Comparison of ENCODE assay signal across 31 mouse cellular contexts in genomic region chr13:107798144-107798543, GRCm38 (mm10).
DNase-seq lines count a peak whose midpoint lies in the region; ATAC-seq lines count a peak whose summit lies in the region.
"Had no signal": no experiment of that assay in that cellular context is flagged by ENCODE, and none has a peak within 500 bp of the region (broad histone marks: within the 10 kb centered on the region; RNA-seq: fewer than 3 reads in every experiment).

No protein-coding gene starts in this region.

- no peak overlapping the region for H3K27ac ChIP-seq in forebrain, embryonic 14.5 days (ENCODE audit: low read depth, low read length)
- H3K27ac ChIP-seq in forebrain, embryonic 16.5 days (ENCODE audit: low read length): no peak overlapping the region
- no peak overlapping the region for H3K27ac ChIP-seq in midbrain, embryonic 16.5 days (ENCODE audit: low read length)
- no peak overlapping the region for H3K27ac ChIP-seq in midbrain, embryonic 11.5 days (ENCODE audit: low read depth, low read length)
- H3K27ac ChIP-seq: embryonic facial prominence, embryonic 12.5 days; hindbrain, embryonic 15.5 days; kidney, postnatal 0 days; limb, embryonic 13.5 days; liver, embryonic 13.5 days; midbrain, embryonic 13.5 days had no signal

- no peaks in the 10 kb centered on the region for H3K9me3 ChIP-seq in forebrain, embryonic 14.5 days (replicated peaks; ENCODE audit: control insufficient read depth, low read length)
- H3K9me3 ChIP-seq in forebrain, embryonic 16.5 days (ENCODE audit: control insufficient read depth, low read length): no peaks in the 10 kb centered on the region
- H3K9me3 ChIP-seq in midbrain, embryonic 16.5 days (replicated peaks; ENCODE audit: control insufficient read depth, low read length, poor library complexity, severe bottlenecking): no peaks in the 10 kb centered on the region
- H3K9me3 ChIP-seq in midbrain, embryonic 11.5 days (ENCODE audit: control insufficient read depth, low read length): no peaks in the 10 kb centered on the region
- H3K9me3 ChIP-seq: embryonic facial prominence, embryonic 12.5 days; hindbrain, embryonic 15.5 days; limb, embryonic 13.5 days; liver, embryonic 13.5 days; megakaryocyte, embryonic 14.5 days; midbrain, embryonic 13.5 days had no signal

- WGBS in forebrain, embryonic 14.5 days: 52% methylated on average over 7 of the region's 7 CpGs
- WGBS in forebrain, embryonic 16.5 days: 59% methylated on average over 7 of the region's 7 CpGs
- WGBS in midbrain, embryonic 16.5 days: 60% methylated on average over 7 of the region's 7 CpGs
- 71% methylated on average over 7 of the region's 7 CpGs for WGBS in midbrain, embryonic 11.5 days

- H3K36me3 ChIP-seq in forebrain, embryonic 14.5 days (ENCODE audit: control insufficient read depth, insufficient read depth, low read length): no peaks in the 10 kb centered on the region
- no peaks in the 10 kb centered on the region for H3K36me3 ChIP-seq in forebrain, embryonic 16.5 days (ENCODE audit: control insufficient read depth, insufficient read depth)
- no peaks in the 10 kb centered on the region for H3K36me3 ChIP-seq in midbrain, embryonic 16.5 days (ENCODE audit: control insufficient read depth, insufficient read depth, low read length)
- no peaks in the 10 kb centered on the region for H3K36me3 ChIP-seq in midbrain, embryonic 11.5 days (ENCODE audit: control insufficient read depth, insufficient read depth, low read length)
- H3K36me3 ChIP-seq: embryonic facial prominence, embryonic 12.5 days; hindbrain, embryonic 15.5 days; limb, embryonic 13.5 days; liver, embryonic 13.5 days; midbrain, embryonic 13.5 days had no signal

- DNase-seq in forebrain, embryonic 14.5 days (ENCODE audit: low spot score): no peak
- no peak for DNase-seq in midbrain, embryonic 11.5 days (ENCODE audit: low spot score, missing footprints)
- peak; percentile 10 for DNase-seq in adipocyte (ENCODE audit: low spot score)
- DNase-seq in induced T-regulatory cell, adult 2 months (ENCODE audit: low read depth): peak; percentile 28
- no peak for DNase-seq in spleen, postnatal 36 days (ENCODE audit: low spot score in 2 of 2)
- DNase-seq in right cerebral cortex, postnatal 36 days (ENCODE audit: low spot score in 2 of 2): no peak
- DNase-seq: adrenal gland, adult 8-10 months; cerebellum, adult 9-10 months; cerebellum, postnatal 36 days; gastrocnemius, postnatal 14 days; heart, adult 18-20 months; heart, postnatal 36 days; kidney, adult 8-10 months; kidney, postnatal 4 days; layer of hippocampus, adult 9-11 months; liver, embryonic 13.5 days; lung, adult 18-20 months; lung, postnatal 4 days; right cerebral cortex, adult 18-20 months; right cerebral cortex, postnatal 4 days had no signal

- H3K27me3 ChIP-seq in forebrain, embryonic 14.5 days (replicated peaks; ENCODE audit: control insufficient read depth, insufficient read depth, low read length): no peaks in the 10 kb centered on the region
- H3K27me3 ChIP-seq in forebrain, embryonic 16.5 days (replicated peaks; ENCODE audit: control insufficient read depth, insufficient read depth, low read length): no peaks in the 10 kb centered on the region
- no peaks in the 10 kb centered on the region for H3K27me3 ChIP-seq in midbrain, embryonic 16.5 days (ENCODE audit: control insufficient read depth, insufficient read depth, low read depth, low read length)
- H3K27me3 ChIP-seq in midbrain, embryonic 11.5 days (ENCODE audit: control insufficient read depth, insufficient read depth, low read length): no peaks in the 10 kb centered on the region
- H3K27me3 ChIP-seq: embryonic facial prominence, embryonic 12.5 days; hindbrain, embryonic 15.5 days; liver, embryonic 13.5 days; megakaryocyte, embryonic 14.5 days; midbrain, embryonic 13.5 days had no signal

- peak overlapping the region; percentile 17; the same call in 1 of the 2 replicates for H3K9ac ChIP-seq in forebrain, embryonic 14.5 days (ENCODE audit: low read length)
- H3K9ac ChIP-seq in forebrain, embryonic 16.5 days (replicated peaks; ENCODE audit: low read depth, low read length): no peak overlapping the region
- H3K9ac ChIP-seq in midbrain, embryonic 16.5 days (ENCODE audit: low read depth, low read length): no peak overlapping the region
- H3K9ac ChIP-seq in midbrain, embryonic 11.5 days (ENCODE audit: low read length): no peak overlapping the region
- H3K9ac ChIP-seq: embryonic facial prominence, embryonic 12.5 days; hindbrain, embryonic 15.5 days; limb, embryonic 13.5 days; liver, embryonic 13.5 days; midbrain, embryonic 13.5 days had no signal

- peaks cover 30% of the 10 kb centered on the region for H3K4me1 ChIP-seq in forebrain, embryonic 14.5 days (ENCODE audit: control insufficient read depth, insufficient read depth, low read length)
- H3K4me1 ChIP-seq in forebrain, embryonic 16.5 days (replicated peaks; ENCODE audit: control insufficient read depth, insufficient read depth, low read length): peaks cover 31% of the 10 kb centered on the region
- peaks cover 27% of the 10 kb centered on the region for H3K4me1 ChIP-seq in midbrain, embryonic 16.5 days (ENCODE audit: control insufficient read depth, insufficient read depth, low read length)
- peaks cover 20% of the 10 kb centered on the region for H3K4me1 ChIP-seq in midbrain, embryonic 11.5 days (ENCODE audit: control insufficient read depth, insufficient read depth, low read length)

- no peak for ATAC-seq in forebrain, embryonic 14.5 days
- ATAC-seq in forebrain, embryonic 16.5 days: no peak
- 0 out of 2 replicates have a peak, but pooled peaks have one; percentile 66 for ATAC-seq in midbrain, embryonic 16.5 days
- ATAC-seq in midbrain, embryonic 11.5 days (ENCODE audit: low FRiP score): no peak
- ATAC-seq: intestine, embryonic 16.5 days; lung, postnatal 0 days; midbrain, embryonic 13.5 days had no signal

- no peak overlapping the region for H3K4me3 ChIP-seq in forebrain, embryonic 14.5 days (ENCODE audit: low read depth, low read length)
- no peak overlapping the region for H3K4me3 ChIP-seq in forebrain, embryonic 16.5 days (replicated peaks; ENCODE audit: low read length)
- no peak overlapping the region for H3K4me3 ChIP-seq in midbrain, embryonic 16.5 days (ENCODE audit: low read depth, low read length)
- H3K4me3 ChIP-seq in midbrain, embryonic 11.5 days (ENCODE audit: low read depth, low read length): no peak overlapping the region
- H3K4me3 ChIP-seq: embryonic facial prominence, embryonic 12.5 days; hindbrain, embryonic 15.5 days; limb, embryonic 13.5 days; liver, embryonic 13.5 days; megakaryocyte, embryonic 14.5 days; midbrain, embryonic 13.5 days had no signal

- no peak overlapping the region for H3K4me2 ChIP-seq in forebrain, embryonic 14.5 days (ENCODE audit: low read length)
- no peak overlapping the region for H3K4me2 ChIP-seq in forebrain, embryonic 16.5 days (ENCODE audit: low read length)
- H3K4me2 ChIP-seq in midbrain, embryonic 16.5 days (ENCODE audit: low read length): no peak overlapping the region
- H3K4me2 ChIP-seq in midbrain, embryonic 11.5 days: no peak overlapping the region
- H3K4me2 ChIP-seq: embryonic facial prominence, embryonic 12.5 days; heart, embryonic 11.5 days; hindbrain, embryonic 15.5 days; limb, embryonic 13.5 days; liver, embryonic 13.5 days; midbrain, embryonic 13.5 days had no signal

Comparison
In these comparisons a context has a peak if more than half of its experiments do, and no peak if none do; other contexts are left out.
1. DNase-seq: peak in adipocyte (single experiment) and induced T-regulatory cell, adult 2 months (single experiment); none in forebrain, embryonic 14.5 days (single experiment), midbrain, embryonic 11.5 days (single experiment), spleen, postnatal 36 days (0 of 2) and right cerebral cortex, postnatal 36 days (0 of 2).